Mouse (Mus musculus) olfactory bulb, adult 2 months (tissue): ENCODE results near the gene Ago1.

ENCODE experiments used
- CTCF ChIP-seq: fragments of 200-500 bp; IDR thresholded peaks from 2 replicates; pipeline ENCODE4 v1.5.1; 2012; ENCODE audit warnings: low read depth, mild to moderate bottlenecking, low read length, moderate library complexity; ENCODE audit not compliant: insufficient read depth
- POLR2A ChIP-seq: fragments of 200-500 bp; IDR thresholded peaks from 2 replicates; pipeline ENCODE4 v1.6.1; 2012; ENCODE audit warnings: mild to moderate bottlenecking, low read depth, low read length, moderate library complexity; ENCODE audit not compliant: insufficient read depth

DNA sequence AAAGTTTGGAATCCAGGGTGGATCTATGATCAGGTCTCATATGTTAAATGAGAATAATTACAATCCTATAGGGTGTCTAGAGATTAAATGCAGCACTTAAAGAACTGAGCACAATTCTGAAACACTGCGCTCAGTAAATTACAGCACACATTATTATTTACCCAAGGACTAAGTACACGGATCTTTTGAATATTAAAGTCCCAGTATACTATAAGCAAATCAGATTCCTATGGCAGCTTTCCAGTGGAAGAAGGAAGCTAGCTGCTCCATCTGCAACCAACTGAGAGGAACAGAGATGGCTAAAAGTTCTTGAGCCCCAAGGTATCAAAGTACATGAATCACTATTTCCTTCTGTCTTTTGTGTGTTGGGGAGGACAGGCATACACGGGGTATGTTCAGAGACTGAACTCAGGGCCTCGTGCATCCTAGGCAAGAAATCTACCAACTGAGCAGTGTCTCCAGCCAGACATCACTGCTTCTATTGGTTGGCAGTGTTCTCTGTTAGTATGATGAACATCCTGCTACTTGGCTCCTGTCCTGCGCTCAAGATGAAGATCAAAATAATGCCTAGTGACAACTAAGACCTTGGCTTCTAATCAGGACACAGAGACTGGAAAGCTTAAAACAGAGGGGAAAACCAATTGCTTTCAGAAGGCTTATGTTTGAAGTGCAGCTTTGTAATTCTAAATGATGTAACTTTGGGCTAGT, 13.7 kb downstream of the Ago1 start:
- TF ChIP-seq CTCF (no peak), POLR2A (no peak)
